Mouse (Mus musculus): ENCODE measurements at regions not wholly inside any gene's neighbourhood (a gene's known extent, or its start where the extent isn't known, plus 50 kb on each side); places are given as distances from the start of the nearest gene placed in this dataset.

DNA sequence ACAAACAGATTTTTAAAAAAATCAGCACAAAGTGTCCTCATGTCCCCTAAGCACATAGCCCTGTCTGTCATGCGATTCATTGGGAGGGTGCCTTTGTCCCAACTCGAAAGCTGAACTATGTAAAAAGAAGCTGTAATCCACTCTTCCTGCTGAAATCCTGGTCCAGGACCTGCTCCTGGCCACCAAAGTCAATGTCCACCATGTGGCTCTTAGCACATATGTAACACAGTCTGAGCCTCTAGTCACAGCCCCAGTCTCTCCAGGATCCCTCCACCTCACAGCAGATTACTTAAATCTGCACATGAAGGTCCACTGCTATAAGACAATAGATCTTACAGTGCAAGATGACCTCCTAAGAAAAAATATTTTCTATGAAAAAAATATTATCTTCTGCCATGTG is 108.5 kb upstream of the Fam19a5 start:
- DNase-seq (ENCODE audit: low spot score): no peak
- WGBS: 94% methylated on average over 2 of the region's 2 CpGs
- no peak overlapping the region for H3K9ac ChIP-seq (replicated peaks; ENCODE audit: low read length)
- no peaks in the 10 kb centered on the region for H3K27me3 ChIP-seq (ENCODE audit: insufficient read depth, low read length)
- H3K9me3 ChIP-seq (ENCODE audit: low read length): no peaks in the 10 kb centered on the region
- no peak overlapping the region for H3K4me2 ChIP-seq (ENCODE audit: low read depth, low read length)
- no peaks in the 10 kb centered on the region for H3K4me1 ChIP-seq (ENCODE audit: insufficient read depth, low read length)
- H3K27ac ChIP-seq: no peak overlapping the region
- H3K4me3 ChIP-seq (ENCODE audit: low read length): no peak overlapping the region
- ATAC-seq: no peak
- H3K36me3 ChIP-seq (ENCODE audit: insufficient read depth, low read length): no peaks in the 10 kb centered on the region
- TF ChIP-seq CTCF (IDR thresholded peaks at IDR 0.05; ENCODE audit: low read depth): no peak

DNA sequence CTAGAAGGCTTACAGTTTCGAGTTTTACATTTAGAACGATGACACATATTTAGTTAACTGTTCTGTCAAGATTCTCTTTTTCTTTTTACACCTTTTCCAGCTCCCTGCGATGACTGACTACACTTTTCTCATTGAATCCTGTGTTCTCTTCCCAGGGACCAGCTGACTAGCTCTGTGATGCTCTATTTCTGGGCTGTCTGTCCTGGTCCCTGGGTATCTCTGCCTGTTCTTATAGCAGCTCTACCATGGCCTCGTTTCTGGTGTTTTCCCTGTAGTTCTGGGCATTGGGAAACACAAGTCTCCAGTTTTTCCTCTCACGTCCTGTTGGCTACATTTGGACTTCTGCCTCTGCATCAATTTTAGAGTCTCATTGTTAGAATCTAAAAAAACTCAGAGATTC is 106.5 kb upstream of the Fam19a5 start:
- 68% methylated on average over 5 of the region's 5 CpGs for WGBS

DNA sequence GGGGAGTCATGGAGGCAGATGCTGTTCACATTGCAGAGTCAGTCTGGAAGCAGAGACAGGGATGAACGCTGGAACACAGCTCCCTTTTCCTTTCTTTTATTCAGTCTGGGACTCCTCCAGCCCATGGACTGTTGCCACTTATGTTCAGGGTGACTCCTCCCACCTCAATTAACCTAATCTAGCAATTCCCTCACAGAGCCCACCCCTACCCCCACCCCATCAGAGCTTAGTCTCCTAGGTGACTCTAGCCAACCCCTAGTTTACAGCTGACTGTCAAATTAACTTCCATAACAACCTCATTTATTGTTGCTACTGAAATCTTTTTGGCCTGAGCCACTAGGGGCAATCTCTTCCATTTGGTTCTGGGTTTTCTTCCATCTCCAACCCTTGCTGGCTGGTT is 85.2 kb upstream of the Fam19a5 start:
- 12% methylated on average over 1 of the region's 1 CpGs for WGBS
- Histone ChIP-seq H3K27me3 (ENCODE audit: insufficient read depth, low read length) (no peaks in the 10 kb centered on the region), H3K9me3 (ENCODE audit: low read length) (no peaks in the 10 kb centered on the region), H3K4me2 (ENCODE audit: low read depth, low read length) (no peak overlapping the region), H3K4me3 (ENCODE audit: low read length) (no peak overlapping the region), H3K9ac (replicated peaks; ENCODE audit: low read length) (no peak overlapping the region), H3K36me3 (ENCODE audit: insufficient read depth, low read length) (no peaks in the 10 kb centered on the region), H3K27ac (no peak overlapping the region), H3K4me1 (ENCODE audit: insufficient read depth, low read length) (no peaks in the 10 kb centered on the region)
- ATAC-seq: no peak
- DNase-seq (ENCODE audit: low spot score): peak; percentile 10
- 0 out of 2 replicates have a peak, but pooled peaks have one; percentile 21 for TF ChIP-seq CTCF (IDR thresholded peaks at IDR 0.05; ENCODE audit: low read depth)

More for the DNA sequence above, 106.5 kb upstream of the Fam19a5 start:
- Histone ChIP-seq H3K27me3 (ENCODE audit: insufficient read depth, low read length) (no peaks in the 10 kb centered on the region), H3K27ac (no peak overlapping the region), H3K4me2 (ENCODE audit: low read depth, low read length) (no peak overlapping the region), H3K36me3 (ENCODE audit: insufficient read depth, low read length) (no peaks in the 10 kb centered on the region), H3K9me3 (ENCODE audit: low read length) (no peaks in the 10 kb centered on the region), H3K9ac (replicated peaks; ENCODE audit: low read length) (no peak overlapping the region), H3K4me1 (ENCODE audit: insufficient read depth, low read length) (no peaks in the 10 kb centered on the region), H3K4me3 (ENCODE audit: low read length) (no peak overlapping the region)
- DNase-seq (ENCODE audit: low spot score): no peak
- ATAC-seq: no peak
- TF ChIP-seq CTCF (IDR thresholded peaks at IDR 0.05; ENCODE audit: low read depth): no peak

DNA sequence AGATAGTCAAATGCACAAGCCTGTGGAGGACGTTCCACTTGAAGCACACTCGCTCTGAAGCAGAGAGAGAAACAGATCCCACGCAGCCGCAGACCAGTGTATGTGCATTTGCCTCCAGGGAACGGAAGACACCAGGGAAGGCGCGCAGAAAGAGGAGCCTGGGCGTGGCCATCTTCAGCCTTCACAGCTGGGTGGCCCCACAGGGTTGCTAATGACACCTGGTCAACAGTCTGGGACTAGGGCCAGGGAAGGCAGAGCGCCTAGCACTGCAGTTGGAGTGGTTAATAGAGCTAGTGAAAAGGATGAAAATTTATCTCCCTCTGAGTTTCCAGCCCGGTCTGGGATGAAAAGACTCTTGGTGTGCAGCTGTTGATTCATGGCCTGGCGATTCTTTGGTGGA is 67.9 kb upstream of the Fam19a5 start:
- H3K36me3 ChIP-seq (ENCODE audit: insufficient read depth, low read length): no peaks in the 10 kb centered on the region
- WGBS: 58% methylated on average over 11 of the region's 11 CpGs

DNA sequence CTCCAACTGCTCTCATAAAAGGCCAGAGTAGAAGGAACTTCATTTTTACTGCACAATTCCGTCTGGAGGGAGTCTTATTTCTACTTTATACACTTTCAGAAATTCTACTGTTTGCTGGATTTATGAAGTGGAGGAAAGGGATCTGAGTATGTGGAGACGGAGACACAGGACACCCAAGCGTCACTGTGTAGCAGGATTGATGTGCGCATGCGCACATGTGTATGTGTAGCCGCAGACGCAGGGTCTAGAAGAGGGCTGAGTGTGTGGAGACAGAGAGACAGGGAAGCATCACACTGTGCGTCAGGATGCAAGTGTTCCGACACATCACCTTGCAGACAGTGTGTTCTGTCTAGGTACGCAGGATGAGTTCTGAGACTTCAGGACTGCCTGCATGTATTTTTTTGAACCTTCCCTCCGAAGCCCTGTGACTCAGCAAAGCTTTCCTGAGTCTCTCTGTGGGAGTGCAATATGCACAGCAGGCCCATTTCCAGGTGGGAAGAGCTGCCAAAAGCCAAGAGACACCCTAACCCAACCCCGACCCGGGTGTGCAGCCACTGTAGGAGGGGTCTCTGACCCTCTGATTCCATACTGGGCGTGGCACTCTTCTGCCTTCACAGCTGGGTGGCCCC is 67.1 kb upstream of the Fam19a5 start:
- Histone ChIP-seq H3K4me3 (ENCODE audit: low read length) (no peak overlapping the region), H3K27ac (no peak overlapping the region), H3K27me3 (ENCODE audit: insufficient read depth, low read length) (no peaks in the 10 kb centered on the region), H3K36me3 (ENCODE audit: insufficient read depth, low read length) (no peaks in the 10 kb centered on the region), H3K4me1 (ENCODE audit: insufficient read depth, low read length) (no peaks in the 10 kb centered on the region), H3K9me3 (ENCODE audit: low read length) (no peaks in the 10 kb centered on the region), H3K4me2 (ENCODE audit: low read depth, low read length) (no peak overlapping the region), H3K9ac (replicated peaks; ENCODE audit: low read length) (no peak overlapping the region)
- DNase-seq (ENCODE audit: low spot score) (no peak), ATAC-seq (no peak)
- no peak for TF ChIP-seq CTCF (IDR thresholded peaks at IDR 0.05; ENCODE audit: low read depth)
- WGBS: 83% methylated on average over 14 of the region's 14 CpGs

More for the DNA sequence above, 67.9 kb upstream of the Fam19a5 start:
- DNase-seq (ENCODE audit: low spot score): no peak
- no peak for ATAC-seq
- H3K4me2 ChIP-seq (ENCODE audit: low read depth, low read length): no peak overlapping the region
- TF ChIP-seq CTCF (IDR thresholded peaks at IDR 0.05; ENCODE audit: low read depth): no peak
- no peak overlapping the region for H3K4me3 ChIP-seq (ENCODE audit: low read length)
- H3K4me1 ChIP-seq (ENCODE audit: insufficient read depth, low read length): no peaks in the 10 kb centered on the region
- no peaks in the 10 kb centered on the region for H3K27me3 ChIP-seq (ENCODE audit: insufficient read depth, low read length)
- no peak overlapping the region for H3K9ac ChIP-seq (replicated peaks; ENCODE audit: low read length)
- no peak overlapping the region for H3K27ac ChIP-seq
- H3K9me3 ChIP-seq (ENCODE audit: low read length): no peaks in the 10 kb centered on the region

DNA sequence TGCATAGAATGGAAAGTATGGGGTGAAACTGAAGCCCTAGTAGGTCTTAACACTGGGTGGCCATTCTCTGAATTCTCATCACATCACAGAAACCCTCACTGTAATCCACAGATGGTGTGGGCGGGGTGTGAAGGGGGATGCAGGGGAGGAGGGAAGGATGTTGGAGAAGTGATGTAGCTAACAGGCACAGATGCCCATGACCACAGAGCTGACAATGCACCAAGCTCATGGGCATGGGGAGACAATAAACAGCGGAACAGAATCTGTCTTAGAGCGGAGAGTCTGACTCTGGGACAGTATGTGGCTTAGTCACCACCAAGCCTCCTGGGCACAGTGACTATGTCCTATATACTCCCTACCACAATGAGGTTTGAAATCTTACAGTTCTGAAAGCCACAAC is 63.3 kb upstream of the Fam19a5 start:
- DNase-seq (ENCODE audit: low spot score): peak; percentile 42

More for the DNA sequence above, 63.3 kb upstream of the Fam19a5 start:
- H3K9ac ChIP-seq (replicated peaks; ENCODE audit: low read length): no peak overlapping the region
- no peaks in the 10 kb centered on the region for H3K27me3 ChIP-seq (ENCODE audit: insufficient read depth, low read length)
- TF ChIP-seq CTCF (IDR thresholded peaks at IDR 0.05; ENCODE audit: low read depth): no peak
- no peaks in the 10 kb centered on the region for H3K9me3 ChIP-seq (ENCODE audit: low read length)
- H3K36me3 ChIP-seq (ENCODE audit: insufficient read depth, low read length): no peaks in the 10 kb centered on the region
- H3K4me1 ChIP-seq (ENCODE audit: insufficient read depth, low read length): no peaks in the 10 kb centered on the region
- no peak for ATAC-seq
- 75% methylated on average over 3 of the region's 3 CpGs for WGBS
- no peak overlapping the region for H3K4me2 ChIP-seq (ENCODE audit: low read depth, low read length)
- no peak overlapping the region for H3K27ac ChIP-seq
- no peak overlapping the region for H3K4me3 ChIP-seq (ENCODE audit: low read length)

Small RNAs in the stretch of these regions (microRNA-seq; reads per million reads assigned to microRNA genes)
- 0 reads per million in 2 experiments for gene Gm23416
